Mouse (Mus musculus): ENCODE results near the gene Eps15.

DNA sequence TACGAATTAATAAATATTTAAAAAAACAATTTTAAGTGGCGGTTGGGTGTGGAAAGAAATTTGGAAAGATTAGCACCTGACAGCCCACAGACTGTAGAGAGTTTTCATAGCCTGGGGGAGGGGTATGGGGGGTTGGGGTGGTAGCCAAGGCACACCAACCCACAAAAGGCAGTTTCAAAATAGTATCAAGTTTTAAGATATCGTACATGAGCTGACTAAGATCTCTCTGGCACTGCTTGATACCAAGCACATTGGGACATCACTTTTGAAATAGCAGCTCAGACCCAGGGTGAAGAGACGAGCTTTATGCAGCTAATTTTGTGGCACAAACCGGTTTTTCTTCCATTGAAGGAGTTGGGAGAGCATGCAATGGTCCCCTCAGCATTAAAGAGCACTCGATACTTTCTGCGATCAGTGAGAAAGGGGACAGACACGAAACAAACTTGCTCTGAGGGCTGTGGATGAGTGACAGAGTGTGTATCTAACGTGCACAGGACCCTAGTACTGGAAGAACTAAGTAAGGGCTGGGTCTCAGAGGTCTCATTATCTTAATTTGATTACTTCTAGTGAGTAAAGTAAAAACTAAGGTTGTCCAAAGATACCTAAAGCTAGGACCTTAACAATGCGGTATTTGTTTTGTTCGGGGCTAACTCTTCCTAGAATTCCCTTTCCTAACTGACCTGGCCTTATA, 24.2 kb upstream of the Eps15 start:
- TF ChIP-seq GATA1 (IDR thresholded peaks at IDR 0.05; ENCODE audit: borderline replicate concordance, low read length) (no peak), FLI1 (IDR thresholded peaks at IDR 0.05; ENCODE audit: low read length) (no peak)
